Mouse (Mus musculus) ES-E14 (cell line): ENCODE measurements around the gene Btbd2.

Experiments
- CHD2 ChIP-seq: IDR thresholded peaks from 2 replicates; pipeline ENCODE4 v1.6.1; 2014; ENCODE audit warnings: mild to moderate bottlenecking, low read depth, low read length, inconsistent platforms
- MAFK ChIP-seq: IDR thresholded peaks from 2 replicates; pipeline ENCODE4 v1.6.1; 2014; ENCODE audit warnings: mild to moderate bottlenecking, low read depth, low read length, inconsistent platforms; ENCODE audit not compliant: insufficient read depth
- ZC3H11A ChIP-seq: IDR thresholded peaks from 2 replicates; pipeline ENCODE4 v1.6.1; 2012; ENCODE audit warnings: low read depth, mild to moderate bottlenecking, inconsistent platforms, low read length, borderline replicate concordance
- ZNF384 ChIP-seq: IDR thresholded peaks from 2 replicates; pipeline ENCODE4 v1.6.1; 2012; ENCODE audit warnings: low read depth, low read length, inconsistent platforms

- TF ChIP-seq CHD2 = no peak
- TF ChIP-seq ZC3H11A = no peak
- TF ChIP-seq ZNF384 = no peak
- peak; percentile 28; the same call in 1 of the 2 replicates for TF ChIP-seq MAFK
Measured at GRCm38 (mm10) chr10:80602698-80603325, 54.1 kb downstream of the Btbd2 start, which contains the start of the genes Scamp4 and Adat3.
